Mouse (Mus musculus): ENCODE data around the gene Gpatch3.
A peak's percentile ranks its signal among the peaks of the same experiment; 100 is the strongest.

The Gpatch3 gene

DNA sequence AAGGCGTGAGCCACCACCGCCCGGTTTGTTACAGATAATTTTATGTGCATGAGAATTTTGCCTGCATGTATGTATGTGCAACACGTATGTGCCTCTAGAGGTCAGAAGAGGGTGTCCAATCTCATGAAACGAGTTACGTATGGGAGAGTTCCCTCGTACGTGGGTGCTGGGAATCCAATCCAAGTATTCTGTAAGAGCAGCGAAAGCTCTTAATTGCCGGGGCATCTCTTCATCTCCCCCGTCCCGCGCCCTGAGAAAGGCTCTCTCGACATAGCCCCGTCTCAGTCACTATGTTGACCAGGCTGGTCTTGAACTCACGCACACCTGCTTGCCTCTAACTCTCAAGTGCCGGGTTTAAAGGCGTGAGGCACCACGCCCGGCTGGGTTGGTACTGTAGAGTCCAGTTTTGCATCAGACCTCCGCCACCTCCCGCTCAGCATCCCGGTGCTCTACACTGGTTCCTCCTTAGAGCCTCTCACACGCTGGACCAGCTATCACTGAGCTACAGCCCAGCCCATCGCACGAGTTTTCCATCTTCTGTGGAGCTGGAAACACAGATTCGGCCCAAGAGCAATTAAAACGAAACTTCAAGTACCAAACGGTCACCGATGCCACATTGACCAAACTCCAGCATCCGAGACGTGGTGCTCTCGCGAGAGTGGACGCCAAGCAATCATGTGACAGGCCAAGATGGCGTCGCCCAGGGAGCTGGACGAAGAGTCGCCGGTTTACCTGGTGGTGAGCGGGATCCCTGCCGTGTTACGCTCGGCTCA, at the start of gene Gpatch3:
Gene Gpatch3, plus strand, starts transcription at position 676 of the 773 bp plus-strand sequence.
- DNase-seq, result peak; percentile 92

DNA sequence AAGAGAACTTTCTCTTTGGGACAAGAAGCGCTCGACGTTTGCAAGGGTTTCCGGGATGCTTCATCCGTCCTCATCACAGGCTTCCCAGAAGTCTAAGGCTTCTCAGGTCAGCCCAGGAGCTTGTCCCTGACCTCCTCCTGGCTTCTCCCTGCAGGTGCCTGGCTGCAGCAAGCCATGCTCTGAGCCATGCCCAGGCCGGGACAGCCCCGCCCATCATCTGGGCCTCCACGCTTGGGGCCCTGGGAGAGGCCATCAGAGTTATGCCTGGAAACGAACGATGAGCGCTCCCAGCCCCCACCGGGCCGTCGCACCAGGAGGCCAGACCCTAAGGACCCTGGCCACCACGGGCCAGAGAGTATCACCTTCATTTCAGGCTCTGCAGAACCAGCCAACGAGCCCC, 46.8 kb upstream of the Gpatch3 start:
- no peak for DNase-seq

DNA sequence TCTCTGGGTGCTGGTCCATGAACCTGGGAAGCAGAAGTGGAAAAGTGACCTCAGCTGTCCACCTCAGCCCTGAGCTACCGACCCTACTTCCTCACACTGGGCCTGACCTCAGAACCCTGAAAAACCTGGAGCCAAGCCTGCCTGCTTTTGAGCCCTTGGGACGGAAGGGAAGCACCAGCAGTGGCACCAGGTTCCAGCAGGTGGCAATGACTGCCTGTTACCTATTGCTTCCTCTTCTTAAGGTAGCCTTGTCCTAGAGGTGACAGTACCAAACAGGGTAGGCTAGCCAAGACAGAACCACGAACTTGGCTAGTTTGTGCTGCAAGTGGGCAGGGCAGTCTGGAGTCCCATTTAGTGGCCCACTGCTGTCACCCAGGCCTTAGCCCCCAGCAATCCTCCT, 41.8 kb upstream of the Gpatch3 start:
- DNase-seq, result no peak

DNA sequence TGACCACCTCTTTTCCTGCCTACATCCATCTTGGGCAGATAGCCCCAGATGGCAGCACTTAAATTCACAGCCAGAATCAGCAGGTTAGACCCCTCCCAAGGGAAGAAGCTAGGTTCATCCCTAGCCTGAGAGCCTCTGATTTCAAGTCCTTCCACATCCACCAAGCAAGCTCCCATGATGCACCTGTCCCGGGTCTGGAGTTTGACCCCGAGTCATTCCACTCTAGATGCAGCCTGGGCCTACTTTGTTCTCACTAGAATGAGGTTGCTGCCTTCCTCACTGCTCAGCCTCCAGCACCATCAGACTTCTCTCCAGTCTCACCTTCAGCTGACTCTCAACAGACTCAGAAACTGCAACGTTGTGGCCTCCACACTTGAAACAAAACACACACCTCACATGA, 38.5 kb upstream of the Gpatch3 start:
- DNase-seq, result no peak

DNA sequence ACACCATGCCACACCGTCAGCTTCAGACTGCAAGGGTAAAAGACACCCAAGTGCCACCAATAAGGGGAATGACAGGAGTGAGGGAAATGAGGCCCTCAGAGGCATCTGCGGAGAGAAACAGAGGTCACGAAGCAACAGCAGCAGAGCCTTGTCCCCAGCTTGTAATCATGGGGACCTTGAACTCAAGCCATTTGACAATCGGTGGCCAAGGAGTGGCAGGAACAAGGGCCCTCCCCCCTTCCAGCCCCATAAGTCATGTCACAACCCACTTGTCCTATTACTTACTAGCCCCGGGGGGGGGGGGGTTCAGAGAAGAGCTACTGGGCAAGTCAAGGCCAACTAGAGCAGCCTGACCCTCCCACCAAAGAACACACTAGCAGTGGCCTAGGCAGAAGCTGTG, 37.9 kb upstream of the Gpatch3 start:
- DNase-seq, result no peak

DNA sequence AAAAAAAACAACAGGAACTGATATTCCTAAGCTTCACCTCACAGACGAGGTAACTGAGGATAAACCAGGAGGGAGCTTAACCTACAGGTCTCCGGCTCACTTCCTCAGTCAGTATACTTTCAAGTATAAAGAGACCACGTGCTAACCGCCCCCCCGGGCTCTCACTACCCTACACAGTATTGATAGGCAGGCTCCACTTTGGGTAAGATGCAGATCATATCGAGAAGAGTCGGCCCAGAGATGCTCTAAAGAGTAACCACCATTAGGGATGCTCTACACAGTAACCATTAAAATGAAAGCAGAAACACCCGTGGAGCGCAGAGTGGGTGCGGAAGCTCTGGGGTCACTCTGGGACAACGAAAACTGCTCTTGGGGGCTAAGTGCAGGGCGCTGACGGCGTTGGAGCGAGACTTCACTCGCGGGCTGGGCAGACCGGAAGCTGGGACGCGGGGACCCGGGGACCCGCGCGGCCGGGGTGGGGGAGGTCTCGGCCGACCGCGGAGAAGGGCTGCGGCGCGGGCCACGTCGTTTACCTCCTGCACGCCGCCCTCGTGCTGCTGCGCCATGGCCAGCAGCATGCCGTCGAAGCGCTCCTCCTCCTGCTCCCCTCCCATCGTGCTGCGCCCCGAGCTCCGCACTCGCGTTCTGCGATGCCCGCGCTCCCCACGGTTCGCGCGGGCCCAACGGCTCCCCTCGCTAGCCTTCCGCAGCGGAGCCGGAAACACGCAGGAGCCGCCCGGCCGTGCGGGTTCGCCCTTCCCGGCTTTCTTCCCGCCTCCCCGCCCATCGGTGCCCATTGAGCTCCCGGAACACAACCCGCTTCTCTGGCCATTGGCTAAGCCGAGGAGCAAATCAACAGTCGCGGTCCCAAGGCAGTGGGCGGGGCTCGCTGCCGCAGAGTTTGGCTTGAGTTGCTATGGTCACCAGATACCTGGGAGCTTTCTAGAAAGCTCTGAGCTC, 29.0 kb upstream of the Gpatch3 start, which contains the start of gene Nudc:
Gene Nudc, minus strand, starts transcription at position 725 of the 960 bp plus-strand sequence.
- DNase-seq, result peak; percentile 98

DNA sequence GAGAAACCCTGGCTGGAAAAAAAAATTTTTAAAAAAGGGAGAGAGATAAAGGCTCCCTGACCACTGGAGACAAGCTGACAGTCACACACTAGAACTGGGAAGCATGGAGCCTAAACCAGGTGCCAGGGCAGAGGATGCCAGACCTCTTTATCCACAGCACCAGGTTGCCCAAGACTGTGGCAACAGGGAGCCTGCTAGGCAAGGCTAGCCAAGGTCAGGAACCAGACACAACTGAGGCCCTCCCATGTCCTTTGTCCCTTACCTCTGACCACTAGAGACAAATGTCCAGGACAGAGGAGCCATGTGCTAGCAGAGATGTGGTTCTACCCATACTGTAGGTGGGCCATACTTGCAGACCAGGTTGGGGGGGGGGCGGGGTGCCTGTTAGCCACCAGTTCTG, 22.5 kb upstream of the Gpatch3 start:
- DNase-seq, result no peak

DNA sequence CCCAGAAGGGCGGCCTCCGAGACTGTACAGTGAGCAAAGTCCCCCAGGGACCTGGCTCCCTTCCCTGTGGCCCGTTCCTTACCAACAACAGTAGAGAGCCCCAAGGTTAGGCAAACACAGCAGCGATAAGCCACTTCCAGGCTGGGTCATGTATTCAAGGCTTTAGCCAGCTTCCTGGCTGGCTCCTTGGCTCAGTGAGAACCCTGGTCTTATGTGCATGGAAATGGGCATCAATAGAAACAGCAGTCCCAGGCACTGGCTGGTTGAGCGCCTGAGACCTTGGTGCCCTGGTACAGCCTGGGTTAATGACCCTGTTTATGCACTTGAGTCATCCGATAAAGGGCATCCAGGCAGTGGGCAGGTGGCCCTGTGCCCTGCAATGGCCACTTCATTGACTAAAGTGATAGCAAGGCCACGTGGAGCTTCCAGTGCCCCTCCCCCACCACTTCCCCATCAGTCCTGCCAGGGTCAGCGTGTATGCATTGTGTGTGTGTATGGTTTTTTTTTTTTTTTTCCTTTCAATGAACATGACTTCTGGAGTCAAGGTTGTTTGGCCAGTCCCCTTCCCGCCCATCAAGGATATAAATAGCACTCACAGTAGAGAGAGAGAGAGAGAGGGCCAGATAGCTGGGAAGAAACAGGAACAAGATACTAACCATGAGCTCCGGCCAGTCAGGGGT, 21.6 kb upstream of the Gpatch3 start, which contains the start of gene Nr0b2:
Gene Nr0b2, plus strand, starts transcription at position 609 of the 680 bp plus-strand sequence.
- peak; percentile 55 for DNase-seq

DNA sequence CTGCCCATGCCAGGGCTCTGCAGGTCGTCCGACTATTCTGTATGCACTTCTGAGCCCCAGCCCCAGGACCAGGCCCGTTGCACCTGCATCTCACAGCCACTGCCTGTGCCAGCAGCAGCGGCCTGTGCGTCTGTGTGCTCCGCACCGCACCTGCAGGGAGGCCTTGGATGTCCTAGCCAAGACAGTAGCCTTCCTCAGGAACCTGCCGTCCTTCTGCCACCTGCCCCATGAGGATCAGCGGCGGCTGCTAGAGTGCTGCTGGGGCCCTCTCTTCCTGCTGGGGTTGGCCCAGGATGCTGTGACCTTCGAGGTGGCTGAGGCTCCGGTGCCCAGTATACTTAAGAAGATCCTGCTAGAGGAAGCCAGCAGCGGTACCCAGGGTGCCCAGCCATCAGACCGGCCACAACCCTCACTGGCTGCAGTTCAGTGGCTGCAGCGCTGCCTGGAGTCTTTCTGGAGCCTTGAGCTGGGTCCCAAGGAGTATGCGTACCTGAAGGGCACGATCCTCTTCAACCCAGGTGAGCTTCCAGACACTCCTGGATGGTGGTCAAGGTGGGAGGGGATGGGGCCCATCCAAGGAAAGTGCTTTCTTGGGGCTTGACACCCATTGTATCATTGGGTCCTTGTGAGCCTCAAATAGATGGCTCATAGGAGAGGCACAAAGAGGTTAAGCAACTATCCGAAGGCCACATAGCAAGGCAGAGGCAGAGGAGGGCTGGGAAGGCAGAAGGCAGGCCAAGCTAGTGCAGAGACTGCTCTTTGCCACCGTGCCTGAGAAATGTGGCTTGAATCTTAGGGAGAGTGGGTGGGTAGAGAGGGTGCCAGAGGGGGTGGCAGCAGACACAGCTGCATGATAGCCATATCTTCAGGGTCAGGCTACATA, 20.9 kb upstream of the Gpatch3 start:
- DNase-seq, result peak; percentile 33

DNA sequence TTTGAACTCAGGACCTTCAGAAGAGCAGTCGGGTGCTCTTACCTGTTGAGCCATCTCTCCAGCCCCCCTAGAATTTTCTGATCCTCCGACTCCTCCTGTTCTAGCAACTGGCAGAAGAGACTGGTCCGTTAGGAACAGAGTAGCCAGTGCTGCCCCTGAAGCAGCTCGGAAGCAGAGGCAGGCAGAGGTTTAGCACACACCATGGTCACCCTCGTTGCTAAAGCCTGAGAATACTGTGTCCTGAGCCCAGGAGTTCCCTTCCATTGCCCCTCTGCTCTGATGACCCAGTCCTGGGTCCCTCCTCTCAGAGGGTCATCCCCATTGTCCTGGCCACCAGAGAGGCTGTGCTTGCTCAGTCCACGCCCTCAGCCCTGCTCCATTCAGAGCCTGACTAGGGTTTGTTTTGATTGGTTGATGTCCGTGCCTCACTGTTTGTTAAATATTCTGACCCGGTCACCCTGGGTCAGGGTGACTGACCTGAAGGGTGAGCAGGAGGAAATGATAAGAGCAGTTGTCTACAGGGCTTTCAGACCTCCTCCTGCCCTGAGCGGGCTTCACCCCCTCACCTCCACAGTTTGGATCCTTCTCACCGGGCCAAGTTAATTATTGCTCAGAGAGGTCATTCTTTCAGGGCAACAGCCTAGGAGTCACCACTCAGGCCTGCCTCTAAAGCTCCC, 17.4 kb upstream of the Gpatch3 start:
- peak; percentile 82 for DNase-seq

DNA sequence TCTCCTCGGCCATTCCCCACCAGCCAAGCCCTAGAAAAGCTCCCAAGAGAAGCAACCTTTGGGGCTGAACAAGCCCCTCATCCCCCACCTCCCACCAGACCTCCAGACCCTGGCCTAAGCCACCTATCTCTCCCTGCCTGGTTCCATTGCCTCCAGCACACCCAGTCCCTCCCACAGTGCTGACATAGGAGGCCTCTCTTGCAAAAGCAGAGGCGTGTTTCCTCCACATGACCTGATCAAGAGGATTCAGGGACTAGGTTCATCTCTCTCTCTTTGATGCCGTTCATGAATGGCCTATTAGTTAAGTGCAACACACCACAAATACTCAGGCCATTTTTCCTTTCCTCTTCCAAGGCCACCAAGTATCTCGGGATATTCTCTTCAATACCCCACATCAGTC, 14.7 kb upstream of the Gpatch3 start:
- DNase-seq, result no peak

DNA sequence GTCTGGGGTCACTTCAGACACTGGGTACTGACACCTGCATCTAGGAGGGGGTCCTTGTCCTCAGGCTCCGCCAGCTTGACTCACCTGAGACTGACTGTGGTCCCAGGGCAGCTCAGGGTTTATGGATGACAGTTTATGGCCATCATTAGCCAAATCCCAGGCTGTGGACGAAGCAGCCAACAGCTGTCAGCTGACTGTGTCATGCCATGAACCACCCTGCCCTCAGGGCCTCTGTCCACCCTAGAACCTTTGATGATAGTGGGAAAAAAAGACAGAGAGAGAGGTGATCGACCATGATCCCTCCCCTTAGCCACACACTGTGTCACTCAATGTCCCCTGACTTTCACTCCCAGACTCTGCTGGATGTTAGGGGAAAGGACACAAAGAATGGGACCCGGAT, 12.9 kb upstream of the Gpatch3 start:
- DNase-seq, result no peak

DNA sequence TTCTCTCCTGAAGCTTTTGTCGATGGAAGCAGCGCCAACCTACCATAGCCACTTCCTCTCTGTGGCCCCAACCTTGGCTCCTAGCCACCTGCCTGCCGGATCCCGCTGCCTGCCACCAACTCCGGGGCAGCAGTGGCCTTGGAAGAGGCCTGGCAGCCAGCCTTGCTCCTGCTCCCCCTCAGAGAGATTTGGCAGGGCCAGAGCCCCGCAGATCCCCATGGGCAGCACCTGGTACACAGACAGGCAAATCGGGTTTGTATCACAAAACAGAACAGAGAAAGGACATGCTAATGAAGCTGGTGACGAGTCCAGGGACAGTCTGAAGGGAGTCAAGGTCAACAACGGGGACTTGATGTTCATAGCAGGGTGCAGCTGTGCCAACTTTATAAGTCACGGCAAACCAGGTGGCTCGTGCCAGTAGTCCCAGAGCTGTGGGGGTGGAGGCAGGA, 11.4 kb upstream of the Gpatch3 start:
- DNase-seq, result peak; percentile 88

DNA sequence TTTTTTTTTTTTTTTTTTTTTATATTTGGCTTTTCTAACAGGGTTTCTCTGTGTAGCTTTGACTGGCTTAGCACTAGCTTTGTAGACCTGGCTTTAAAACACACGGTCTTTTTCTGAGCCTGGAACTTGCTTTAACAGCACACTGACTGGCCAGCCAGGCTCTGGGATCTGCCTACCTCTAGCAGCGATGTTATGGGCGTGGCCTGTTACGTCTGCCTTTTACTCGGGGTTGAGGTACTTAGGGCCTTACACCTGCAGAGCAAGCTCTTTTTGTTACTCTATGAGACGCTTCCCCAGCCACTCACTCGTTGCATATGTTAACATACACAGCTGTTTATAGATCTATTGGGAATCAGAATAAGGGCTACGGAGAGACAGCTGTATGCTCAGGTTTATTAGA, 7.3 kb upstream of the Gpatch3 start:
- no peak for DNase-seq

DNA sequence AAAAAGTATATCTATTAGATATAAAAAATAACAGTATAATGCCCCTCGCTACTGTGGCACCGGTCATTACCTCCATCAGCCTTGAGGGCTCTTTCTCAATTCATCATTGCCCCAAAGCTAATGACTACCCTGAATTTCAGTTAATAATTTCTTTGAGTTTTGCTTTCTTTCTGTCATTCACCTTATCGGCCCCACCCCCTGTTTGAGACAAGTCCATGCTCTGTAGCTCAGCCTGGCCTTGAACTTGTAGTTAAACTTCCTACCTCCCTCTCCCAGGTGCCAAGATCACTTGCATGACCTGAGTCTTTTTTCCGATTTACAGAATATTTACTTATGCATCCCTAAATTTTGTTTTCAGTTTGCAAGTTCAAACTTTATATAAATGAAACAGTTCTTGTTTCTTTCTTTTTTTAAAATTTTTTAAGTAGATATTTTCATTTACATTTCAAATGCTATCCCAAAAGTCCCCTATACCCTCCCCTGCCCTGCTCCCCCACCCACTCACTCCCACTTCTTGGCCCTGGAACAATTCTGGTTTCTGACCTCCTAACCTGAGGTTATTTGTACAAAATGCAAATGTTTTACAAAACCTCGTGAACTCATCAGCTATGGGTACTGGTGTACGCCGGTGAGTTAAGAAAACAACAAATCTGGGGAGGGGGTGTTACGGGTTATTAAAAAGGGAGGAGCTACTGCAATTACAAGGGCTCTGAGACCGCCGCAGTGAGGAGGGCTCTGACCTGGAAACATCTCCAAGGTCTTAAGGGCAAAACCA, 5.1 kb upstream of the Gpatch3 start:
- no peak for DNase-seq

DNA sequence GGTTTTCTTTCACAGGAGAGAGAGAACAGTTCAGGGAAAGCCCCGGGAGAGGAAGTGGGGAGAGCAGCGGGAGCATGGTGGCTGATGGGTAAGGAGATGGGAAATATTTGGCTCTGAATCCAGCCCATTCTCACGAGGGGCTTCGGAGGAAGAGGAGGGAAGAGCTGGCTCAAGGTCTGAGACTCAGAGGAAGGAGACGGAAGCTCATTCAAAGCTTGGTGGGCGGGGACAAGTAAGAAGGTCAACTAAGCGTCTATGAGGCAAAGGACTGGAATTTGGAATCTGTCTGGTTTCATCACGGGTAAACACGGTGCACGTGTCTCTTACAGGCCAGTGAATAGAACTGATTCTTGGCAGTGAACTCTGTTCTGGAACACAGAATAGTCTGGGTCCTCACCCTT, 4.5 kb upstream of the Gpatch3 start:
- DNase-seq, result peak; percentile 87

DNA sequence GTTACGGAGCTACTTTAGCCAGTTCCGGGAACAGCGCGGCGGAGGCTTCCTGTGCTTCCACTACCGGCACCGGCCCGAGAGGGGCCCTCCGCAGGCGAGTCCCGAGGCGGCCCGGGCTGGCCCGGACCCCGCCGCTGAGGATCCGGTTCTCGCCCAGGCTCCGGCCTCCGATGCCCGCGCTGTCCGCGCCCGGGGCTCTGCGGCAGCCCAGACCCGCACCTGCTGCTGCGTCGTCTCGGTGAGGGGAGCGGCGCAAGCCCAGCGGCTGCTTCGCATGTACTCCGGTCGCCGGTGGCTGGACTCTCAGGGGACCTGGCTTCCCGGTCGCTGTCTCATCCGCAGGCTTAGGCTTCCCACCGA, 278 bp downstream of the Gpatch3 start:
- DNase-seq, result no peak

DNA sequence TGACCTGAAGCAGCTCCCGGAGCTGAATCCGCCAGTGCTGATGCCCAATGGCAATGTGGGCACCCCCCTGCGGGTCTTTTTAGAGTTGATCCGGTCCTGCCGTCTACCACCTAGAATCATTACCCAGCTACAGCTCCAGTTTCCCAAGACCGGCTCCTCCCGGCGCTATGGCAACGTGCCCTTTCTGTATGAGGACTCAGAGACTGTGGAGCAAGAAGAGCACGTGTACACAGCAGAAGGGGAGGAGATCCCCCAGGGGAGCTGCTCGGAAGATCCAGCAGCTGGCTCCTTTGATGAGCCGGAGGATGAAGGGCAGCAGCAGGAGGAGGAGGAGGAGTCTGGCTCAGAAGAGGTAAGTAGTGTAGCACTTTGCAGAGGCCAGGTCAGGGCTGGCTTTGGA, 3.4 kb downstream of the Gpatch3 start:
- no peak for DNase-seq

DNA sequence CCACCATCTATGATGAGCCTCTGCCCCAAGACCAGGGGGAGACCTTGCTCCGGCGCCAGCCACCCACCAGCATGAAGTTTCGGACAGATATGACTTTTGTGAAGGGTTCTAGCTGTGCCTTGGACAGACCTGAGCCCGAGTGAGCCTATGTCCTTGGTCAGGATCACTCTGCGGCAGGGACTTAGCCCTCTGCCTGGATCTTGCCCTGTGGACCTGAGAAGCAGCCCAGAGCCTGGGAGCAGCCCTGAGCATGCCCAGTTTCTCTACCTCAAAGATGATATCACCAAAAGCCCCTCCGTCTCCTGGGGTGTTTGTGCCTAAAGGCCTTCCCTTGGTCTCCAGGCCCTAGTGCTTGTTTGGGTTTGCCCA, 9.1 kb downstream of the Gpatch3 start:
- DNase-seq, result no peak

DNA sequence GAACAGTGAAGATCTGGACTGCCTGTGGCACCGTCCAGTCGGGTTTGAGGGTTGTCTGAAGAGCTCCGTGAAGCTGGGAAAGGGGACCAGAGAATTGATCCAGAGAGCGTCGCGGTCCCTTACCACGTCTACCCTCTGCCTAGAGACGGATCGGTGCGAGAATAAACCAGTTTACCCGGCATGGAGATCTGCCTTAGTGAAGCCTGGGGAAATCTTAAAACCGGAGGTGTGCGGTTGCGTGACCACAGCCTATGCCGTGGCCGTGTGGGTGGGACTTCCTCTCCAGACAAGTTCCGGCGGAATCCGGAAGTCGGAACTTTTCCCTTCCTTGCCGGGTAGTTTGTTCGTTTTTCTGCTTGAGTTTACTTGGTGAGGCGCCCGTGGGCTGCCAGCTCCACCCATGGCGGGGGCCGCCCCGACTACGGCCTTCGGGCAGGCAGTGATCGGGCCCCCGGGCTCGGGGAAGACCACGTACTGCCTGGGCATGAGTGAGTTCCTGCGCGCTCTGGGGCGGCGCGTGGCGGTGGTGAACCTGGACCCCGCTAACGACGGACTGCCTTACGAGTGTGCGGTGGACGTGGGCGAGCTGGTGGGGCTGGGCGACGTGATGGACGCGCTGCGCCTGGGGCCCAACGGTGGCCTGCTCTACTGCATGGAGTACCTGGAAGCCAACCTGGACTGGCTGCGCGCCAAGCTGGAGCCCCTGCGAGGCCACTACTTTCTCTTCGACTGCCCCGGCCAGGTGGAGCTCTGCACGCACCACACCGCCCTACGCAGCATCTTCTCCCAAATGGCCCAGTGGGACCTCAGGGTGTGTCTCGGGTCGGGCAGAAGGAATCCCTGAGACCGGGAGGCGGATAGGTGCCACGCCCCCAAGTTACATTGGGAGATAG, 9.8 kb downstream of the Gpatch3 start, which contains the start of gene Gpn2:
Gene Gpn2, plus strand, starts transcription at position 304 of the 893 bp plus-strand sequence.
- peak; percentile 78 for DNase-seq

Data from kidney, adult 11 months (tissue).